Mouse (Mus musculus) neural tube, embryonic 11.5 days (tissue): Measurements from ENCODE around the gene Iqcf4. TPM values are rescaled to one million over a fixed set of nuclear protein-coding genes. Genes with fewer than 3 reads are reported as not detected.
"Not testable (repeated sequence)": the region's sequence is repeated elsewhere in the genome, so short reads cannot be mapped to it uniquely, and the experiment has no call there.

Source experiments
- ATAC-seq: fragments of 200-750 bp; cut with Nextera tagmentation; 2 replicates; pipeline ENCODE4 v1.8.0; 2017; ENCODE audit warnings: moderate number of reproducible peaks, mild to moderate bottlenecking, moderate TSS enrichment, moderate library complexity; ENCODE audit not compliant: insufficient read depth, low FRiP score, low TSS enrichment
- DNase-seq: peaks from one replicate; pipeline ENCODE4 v3.0.0-alpha.2; 2015; ENCODE audit warnings: low spot score
- H3K27ac ChIP-seq: fragments of 300-500 bp; sonication (generic); 2 replicates; pipeline ENCODE4 v1.5.1; 2014; ENCODE audit warnings: low read depth, mild to moderate bottlenecking, low read length
- H3K27me3 ChIP-seq: fragments of 300-500 bp; sonication (generic); 2 replicates; pipeline ENCODE4 v1.6.1; 2014; ENCODE audit warnings: mild to moderate bottlenecking, low read length, mixed read lengths; ENCODE audit not compliant: control insufficient read depth, insufficient read depth
- H3K36me3 ChIP-seq: fragments of 300-500 bp; sonication (generic); 2 replicates; pipeline ENCODE4 v1.6.1; 2014; ENCODE audit warnings: mild to moderate bottlenecking, low read length, moderate library complexity, mixed read lengths; ENCODE audit not compliant: control insufficient read depth, insufficient read depth
- H3K4me1 ChIP-seq: fragments of 300-500 bp; sonication (generic); 2 replicates; pipeline ENCODE4 v1.6.1; 2014; ENCODE audit warnings: low read length, mixed read lengths; ENCODE audit not compliant: control insufficient read depth, insufficient read depth
- H3K4me2 ChIP-seq: fragments of 300-500 bp; sonication (generic); 2 replicates; pipeline ENCODE4 v1.6.1; 2014; ENCODE audit warnings: low read depth, mild to moderate bottlenecking, moderate library complexity
- H3K4me3 ChIP-seq: fragments of 300-500 bp; sonication (generic); 2 replicates; pipeline ENCODE4 v1.5.1; 2014; ENCODE audit warnings: low read depth, low read length
- H3K9ac ChIP-seq: fragments of 300-500 bp; sonication (generic); 2 replicates; pipeline ENCODE4 v1.6.1; 2014; ENCODE audit warnings: mild to moderate bottlenecking, low read length
- H3K9me3 ChIP-seq: fragments of 300-500 bp; sonication (generic); 2 replicates; pipeline ENCODE4 v1.6.1; 2016; ENCODE audit warnings: low read length; ENCODE audit not compliant: control insufficient read depth
- WGBS: fragments of 180-500 bp; shearing (Covaris S2); extraction: QIAGEN DNeasy Blood & Tissue Kit; methylation state at CpG from one replicate; pipeline ENCODE4 v1.1.7; 2014; 5-methylcytosine and 5-hydroxymethylcytosine counted together
- polyA plus RNA-seq: library from polyadenylated mRNA; unstranded; fragments of >200 nt; fragmentation: Nextera tagmentation; extraction: Ambion mirVana; gene quantifications from 2 replicates; pipeline ENCODE4 v1.2.1, GENCODE M21; 2014

Gene Iqcf4
- polyA plus RNA-seq, 1 experiment from 2014 or later = not detected

DNA sequence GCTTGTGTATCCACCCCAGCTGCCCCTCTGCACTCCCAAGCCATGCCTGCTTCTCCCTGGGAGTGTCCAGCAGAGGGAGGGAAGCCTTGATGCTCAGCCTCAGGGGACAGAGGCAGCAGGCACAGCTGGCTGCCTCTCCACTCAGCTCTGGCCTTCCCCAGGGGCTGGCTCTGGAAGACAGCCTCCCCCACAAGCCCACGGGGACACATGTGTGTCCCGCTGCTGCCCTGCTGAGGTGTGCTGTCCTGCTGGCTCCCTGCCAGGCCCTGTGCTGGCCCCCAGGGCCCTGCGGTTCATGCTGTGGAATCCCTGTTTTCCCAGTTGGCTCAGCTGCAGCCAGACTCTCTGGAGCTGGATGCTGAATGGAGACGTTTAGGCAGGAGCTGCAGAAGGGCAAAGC is 24.6 kb upstream of the Iqcf4 start:
- H3K9ac ChIP-seq, H3K27ac ChIP-seq, ATAC-seq, H3K4me2 ChIP-seq, H3K9me3 ChIP-seq, H3K4me1 ChIP-seq, H3K27me3 ChIP-seq, H3K4me3 ChIP-seq, H3K36me3 ChIP-seq, DNase-seq: not testable (repeated sequence)
- WGBS = 26% methylated on average over 4 of the region's 4 CpGs

- Histone ChIP-seq H3K4me1 (no peaks in the 10 kb centered on the region), H3K9me3 (no peaks in the 10 kb centered on the region), H3K4me3 (no peak overlapping the region), H3K4me2 (no peak overlapping the region), H3K9ac (no peak overlapping the region), H3K27me3 (no peaks in the 10 kb centered on the region), H3K27ac (no peak overlapping the region), H3K36me3 (no peaks in the 10 kb centered on the region)
- 92% methylated on average over 5 of the region's 5 CpGs for WGBS
- no peak for ATAC-seq
- DNase-seq = no peak
Measured at GRCm38 (mm10) chr9:106592158-106592557, 21.4 kb upstream of the Iqcf4 start.

DNA sequence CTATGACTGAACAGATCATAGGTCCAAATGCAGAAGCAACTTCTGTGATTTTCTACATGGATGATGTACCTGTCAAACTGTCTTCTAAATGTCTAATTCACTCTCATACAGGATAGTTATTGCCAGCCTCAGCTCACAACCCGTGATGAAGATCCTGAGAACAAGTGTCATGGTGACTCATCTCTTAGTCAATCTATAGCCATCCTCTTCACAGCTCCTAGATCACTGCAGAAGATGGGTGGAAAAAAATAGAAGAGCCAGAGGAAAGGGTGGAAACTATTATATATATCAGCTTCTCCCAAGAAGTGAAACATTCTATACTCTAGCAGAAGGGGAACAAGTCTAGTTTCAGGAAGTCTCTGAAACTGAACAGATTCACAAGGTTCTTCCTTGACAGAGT is 11.8 kb upstream of the Iqcf4 start:
- no peak overlapping the region for H3K4me2 ChIP-seq
- no peak overlapping the region for H3K27ac ChIP-seq
- no peaks in the 10 kb centered on the region for H3K36me3 ChIP-seq
- no peak overlapping the region for H3K4me3 ChIP-seq
- no peaks in the 10 kb centered on the region for H3K27me3 ChIP-seq
- H3K4me1 ChIP-seq = no peaks in the 10 kb centered on the region
- DNase-seq (no peak), ATAC-seq (no peak)
- H3K9me3 ChIP-seq = no peaks in the 10 kb centered on the region
- 76% methylated on average over 1 of the region's 1 CpGs for WGBS
- H3K9ac ChIP-seq = no peak overlapping the region

DNA sequence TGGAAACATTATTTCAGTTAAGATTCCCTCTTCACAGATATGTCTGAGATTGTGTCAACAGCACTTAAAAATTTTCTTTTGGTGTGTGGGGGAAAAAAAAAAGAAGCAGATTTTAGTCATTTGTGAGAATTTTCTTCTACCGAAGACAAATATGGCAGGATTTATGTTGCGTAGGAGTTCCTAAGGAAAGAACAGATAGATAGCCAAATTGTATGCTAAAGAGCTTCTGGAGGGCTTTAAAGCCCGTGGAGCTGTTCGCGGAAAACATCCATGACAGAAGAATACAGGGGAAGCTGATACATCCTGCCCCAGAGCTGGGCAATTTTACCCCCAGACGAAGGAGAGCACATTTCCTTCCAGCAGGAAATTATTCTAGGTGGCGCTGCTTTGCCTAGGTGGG is 9.2 kb upstream of the Iqcf4 start:
- Histone ChIP-seq H3K27me3 (no peaks in the 10 kb centered on the region), H3K27ac (no peak overlapping the region), H3K4me1 (no peaks in the 10 kb centered on the region), H3K9me3 (no peaks in the 10 kb centered on the region), H3K4me2 (no peak overlapping the region), H3K4me3 (no peak overlapping the region), H3K36me3 (no peaks in the 10 kb centered on the region), H3K9ac (no peak overlapping the region)
- 81% methylated on average over 7 of the region's 7 CpGs for WGBS
- ATAC-seq (no peak), DNase-seq (no peak)

DNA sequence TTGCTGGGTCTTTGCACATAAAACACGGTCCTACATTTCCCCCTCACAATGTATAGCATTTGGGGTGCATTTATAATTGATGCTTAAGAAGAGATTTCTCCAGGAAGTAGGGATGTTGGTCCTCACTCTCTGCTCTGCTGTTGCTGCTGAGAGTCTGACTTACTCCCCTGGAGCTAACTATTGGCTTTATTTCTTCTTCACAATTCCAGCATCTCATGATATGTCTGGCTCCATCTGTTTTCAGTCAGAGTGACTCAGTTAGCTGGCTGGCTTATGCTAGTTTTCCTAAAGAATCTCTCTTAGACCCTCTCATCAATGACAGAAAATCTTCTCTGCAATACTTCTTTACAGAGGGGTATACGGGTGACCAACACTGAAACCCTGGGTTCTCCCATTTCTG is 5.3 kb upstream of the Iqcf4 start:
- Histone ChIP-seq H3K9me3 (no peaks in the 10 kb centered on the region), H3K4me2 (no peak overlapping the region), H3K4me1 (no peaks in the 10 kb centered on the region), H3K4me3 (no peak overlapping the region), H3K27ac (no peak overlapping the region), H3K27me3 (no peaks in the 10 kb centered on the region), H3K9ac (no peak overlapping the region), H3K36me3 (no peaks in the 10 kb centered on the region)
- ATAC-seq (no peak), DNase-seq (no peak)
- 80% methylated on average over 2 of the region's 2 CpGs for WGBS

DNA sequence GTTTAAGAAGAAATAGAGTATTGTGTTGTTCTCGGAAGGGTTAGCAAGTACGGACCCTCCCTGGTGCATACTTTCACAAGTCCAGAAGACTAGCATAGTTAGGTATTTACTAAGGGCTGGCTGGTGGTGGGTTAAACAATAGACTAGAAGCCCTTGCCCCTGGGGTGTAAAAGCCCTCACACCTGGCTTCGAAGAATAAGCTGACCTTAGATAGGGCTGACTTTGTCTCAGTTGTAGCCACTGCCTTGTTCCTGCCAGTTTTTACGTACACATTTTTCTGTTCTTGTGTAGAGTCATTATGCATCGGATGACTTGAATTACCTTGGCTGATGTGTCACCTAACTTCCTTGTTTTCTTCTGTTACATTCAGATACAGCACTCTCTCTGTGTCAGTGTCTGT is 2.6 kb upstream of the Iqcf4 start:
- Histone ChIP-seq H3K4me3 (no peak overlapping the region), H3K4me1 (no peaks in the 10 kb centered on the region), H3K27ac (no peak overlapping the region), H3K9me3 (no peaks in the 10 kb centered on the region), H3K9ac (no peak overlapping the region), H3K27me3 (no peaks in the 10 kb centered on the region), H3K36me3 (no peaks in the 10 kb centered on the region), H3K4me2 (no peak overlapping the region)
- no peak for ATAC-seq
- WGBS = 84% methylated on average over 5 of the region's 5 CpGs
- no peak for DNase-seq

DNA sequence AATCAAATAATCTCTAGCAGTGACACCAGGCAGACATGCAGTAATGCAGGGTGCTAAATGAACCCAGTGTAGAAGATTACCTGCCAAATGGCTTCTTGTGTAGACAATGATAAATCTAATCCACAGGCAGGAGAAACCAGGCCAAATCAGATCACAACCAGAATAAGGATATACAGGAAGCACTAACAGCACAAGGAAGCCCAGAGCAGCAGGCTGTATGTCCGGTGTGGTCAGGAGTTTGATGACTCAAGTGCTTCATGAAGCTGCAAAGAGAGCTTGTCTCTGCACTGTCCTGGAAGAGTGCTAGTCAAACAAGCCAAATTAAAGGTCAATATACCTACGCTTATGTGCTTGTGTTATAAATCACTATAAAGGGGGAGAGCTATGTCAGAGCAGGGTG is 1.4 kb upstream of the Iqcf4 start:
- no peak overlapping the region for H3K4me2 ChIP-seq
- H3K9ac ChIP-seq = no peak overlapping the region
- no peaks in the 10 kb centered on the region for H3K36me3 ChIP-seq
- no peaks in the 10 kb centered on the region for H3K9me3 ChIP-seq
- ATAC-seq = no peak
- no peaks in the 10 kb centered on the region for H3K27me3 ChIP-seq
- no peak overlapping the region for H3K27ac ChIP-seq
- WGBS = 96% methylated on average over 2 of the region's 2 CpGs
- no peaks in the 10 kb centered on the region for H3K4me1 ChIP-seq
- no peak for DNase-seq
- H3K4me3 ChIP-seq = no peak overlapping the region

DNA sequence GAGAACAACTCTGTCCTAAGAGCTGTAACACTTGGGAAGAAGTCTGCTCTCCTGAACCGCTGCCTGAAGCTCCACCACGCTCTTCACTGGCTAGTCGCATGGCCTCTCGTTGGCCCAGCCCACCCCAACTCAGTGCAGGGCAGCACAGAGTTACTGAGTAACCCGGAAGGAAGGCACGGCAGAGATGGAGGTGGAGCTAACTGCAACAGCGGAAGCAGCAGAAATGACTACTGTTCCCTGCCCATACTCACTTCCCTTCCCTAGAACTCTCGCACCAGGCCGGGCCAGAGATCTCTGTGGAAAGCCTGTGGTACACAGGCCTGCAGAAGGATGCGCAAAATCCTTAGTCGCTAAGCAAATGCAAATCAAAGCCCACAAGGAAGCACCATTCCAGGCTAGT is 4.4 kb downstream of the Iqcf4 start:
- ATAC-seq = no peak
- Histone ChIP-seq H3K36me3 (no peaks in the 10 kb centered on the region), H3K4me3 (no peak overlapping the region), H3K27ac (no peak overlapping the region), H3K9me3 (no peaks in the 10 kb centered on the region), H3K4me1 (no peaks in the 10 kb centered on the region), H3K9ac (no peak overlapping the region), H3K4me2 (no peak overlapping the region), H3K27me3 (no peaks in the 10 kb centered on the region)
- 51% methylated on average over 11 of the region's 11 CpGs for WGBS
- DNase-seq = no peak

DNA sequence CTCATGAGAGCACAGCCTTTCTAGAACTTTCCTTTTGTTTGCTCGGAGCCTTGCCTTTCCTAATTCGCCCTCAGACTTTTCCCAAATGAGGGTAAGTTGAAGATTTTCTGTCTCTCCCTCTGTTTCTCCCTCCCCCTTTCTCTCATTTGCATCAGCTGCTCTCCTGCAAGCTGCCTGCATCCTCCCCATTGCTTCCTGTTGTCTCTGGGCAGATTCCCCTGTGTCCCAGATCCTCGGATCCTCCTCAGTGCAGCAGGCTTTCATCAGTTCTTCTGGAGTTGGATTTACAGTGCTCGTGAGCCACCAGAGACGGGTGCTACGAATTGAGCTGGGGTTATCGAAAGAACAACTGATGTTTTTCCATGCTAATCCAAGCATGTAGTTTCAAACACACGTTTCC is 6.8 kb downstream of the Iqcf4 start:
- Histone ChIP-seq H3K36me3 (no peaks in the 10 kb centered on the region), H3K4me1 (no peaks in the 10 kb centered on the region), H3K27me3 (no peaks in the 10 kb centered on the region), H3K9ac (no peak overlapping the region), H3K27ac (no peak overlapping the region), H3K4me3 (no peak overlapping the region), H3K4me2 (no peak overlapping the region), H3K9me3 (no peaks in the 10 kb centered on the region)
- DNase-seq = no peak
- ATAC-seq = no peak
- 80% methylated on average over 8 of the region's 8 CpGs for WGBS
